Mouse (Mus musculus) liver, adult 2 months (tissue): ENCODE data around the gene Abhd15. TPM values are rescaled to one million over a fixed set of nuclear protein-coding genes. Genes with fewer than 3 reads are reported as not detected.

Source experiments
- DNase-seq: peaks from one replicate; pipeline ENCODE4 v3.0.0-alpha.2; 2011; ENCODE audit warnings: low read depth, low spot score; ENCODE audit errors: extremely low read depth
- H3K27ac ChIP-seq: fragments of 200-500 bp; replicated peaks from 2 replicates; pipeline ENCODE4 v1.5.1; 2012; ENCODE audit warnings: low read depth, mild to moderate bottlenecking, control low read depth, inconsistent platforms, low read length; ENCODE audit not compliant: insufficient read depth
- H3K27me3 ChIP-seq: fragments of 200-500 bp; 2 replicates; pipeline ENCODE4 v1.6.1; 2012; ENCODE audit warnings: mild to moderate bottlenecking, moderate library complexity, low read length, inconsistent platforms; ENCODE audit not compliant: control insufficient read depth, insufficient read depth
- H3K36me3 ChIP-seq: fragments of 200-500 bp; 2 replicates; pipeline ENCODE4 v1.6.1; 2012; ENCODE audit warnings: low read length, inconsistent platforms; ENCODE audit not compliant: control insufficient read depth, insufficient read depth
- H3K4me1 ChIP-seq: fragments of 200-500 bp; 2 replicates; pipeline ENCODE4 v1.6.1; 2011; ENCODE audit warnings: low read length; ENCODE audit not compliant: control insufficient read depth, insufficient read depth
- H3K4me3 ChIP-seq: fragments of 200-500 bp; 2 replicates; pipeline ENCODE4 v1.5.1; 2011; ENCODE audit warnings: low read depth, mild to moderate bottlenecking, control low read depth, low read length, moderate library complexity; ENCODE audit not compliant: insufficient read depth
- H3K79me2 ChIP-seq: fragments of 200-500 bp; 2 replicates; pipeline ENCODE4 v1.6.1; 2012; ENCODE audit warnings: inconsistent platforms, mild to moderate bottlenecking, low read length, moderate library complexity; ENCODE audit not compliant: control insufficient read depth, insufficient read depth
- H3K9ac ChIP-seq: fragments of 200-500 bp; 2 replicates; pipeline ENCODE4 v1.6.1; 2012; ENCODE audit warnings: low read depth, mild to moderate bottlenecking, control low read depth, inconsistent platforms, low read length
- CTCF ChIP-seq: fragments of 200-500 bp; IDR thresholded peaks from 2 replicates; pipeline ENCODE4 v1.5.1; 2011; ENCODE audit warnings: low read depth, low read length, control low read depth
- POLR2A ChIP-seq: fragments of 200-500 bp; IDR thresholded peaks from 2 replicates; pipeline ENCODE4 v1.6.1; 2011; ENCODE audit warnings: low read length, control low read depth; ENCODE audit not compliant: insufficient read depth; ENCODE audit errors: extremely low read depth
- WGBS: fragments of 180-500 bp; shearing (Covaris S2); methylation state at CpG from one replicate; pipeline ENCODE4 v1.1.7; 2018; 5-methylcytosine and 5-hydroxymethylcytosine counted together
- polyA plus RNA-seq: library from polyadenylated mRNA; depleted of rRNA; stranded (reverse); fragments of >200 nt; gene quantifications from 2 replicates; pipeline ENCODE4 v1.2.3, GENCODE M21; 2012
- total RNA-seq: library from RNA; depleted of rRNA; stranded (reverse); fragments of >200 nt; gene quantifications from 2 replicates; pipeline ENCODE4 v1.2.3, GENCODE M21; 2014

The Abhd15 gene
- total and polyA plus RNA-seq, 2 experiments = 32.7 to 43.0 TPM

DNA sequence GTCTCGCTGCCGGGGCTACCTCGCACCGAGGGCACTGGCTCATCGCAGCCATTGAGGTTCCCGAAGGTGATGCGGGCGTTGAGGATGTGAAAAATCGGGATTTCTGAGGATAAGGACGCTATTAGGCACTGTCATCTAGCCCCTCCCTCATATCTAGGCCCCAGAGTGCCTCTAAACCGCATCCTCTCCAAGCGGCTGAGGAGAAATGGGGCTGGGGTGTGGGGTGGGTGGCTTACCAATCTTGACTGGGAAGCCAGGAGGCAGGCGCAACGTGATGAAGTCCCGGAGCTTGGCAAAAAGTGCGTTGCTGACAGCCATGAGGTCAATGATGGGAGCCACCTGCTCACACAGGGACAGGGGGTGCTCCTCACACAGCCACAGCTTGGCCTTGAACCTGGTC is 42.1 kb upstream of the Abhd15 start:
- 95% methylated on average over 16 of the region's 16 CpGs for WGBS
- H3K4me1 ChIP-seq = 0 out of 2 replicates have a peak, but pooled peaks cover 5% of the 10 kb centered on the region
- no peak overlapping the region for H3K9ac ChIP-seq
- DNase-seq = no peak
- TF ChIP-seq POLR2A (no peak), CTCF (no peak)
- no peak overlapping the region for H3K27ac ChIP-seq
- H3K36me3 ChIP-seq = no peaks in the 10 kb centered on the region
- H3K27me3 ChIP-seq = no peaks in the 10 kb centered on the region
- no peak overlapping the region for H3K4me3 ChIP-seq
- H3K79me2 ChIP-seq = no peaks in the 10 kb centered on the region

DNA sequence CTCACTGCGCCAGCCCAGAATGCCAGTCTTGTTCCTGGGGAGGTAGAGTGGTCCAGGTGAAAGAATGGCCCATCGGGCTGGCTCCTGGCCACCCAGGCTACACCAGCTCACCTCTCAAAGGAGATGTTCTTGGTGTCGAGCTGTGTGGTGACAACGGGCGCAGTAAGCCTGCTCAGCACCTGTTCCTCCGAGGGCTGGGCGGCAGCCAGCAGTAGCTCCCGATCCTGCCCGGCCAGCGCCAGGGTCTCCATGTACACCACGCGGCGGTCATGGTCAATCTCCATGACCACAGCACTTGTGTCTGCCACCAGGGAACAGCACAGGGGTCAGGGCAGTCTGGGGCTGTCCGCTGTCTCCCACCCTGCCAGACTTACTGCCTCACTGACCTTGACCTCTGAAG is 38.7 kb upstream of the Abhd15 start:
- WGBS = 97% methylated on average over 14 of the region's 14 CpGs
- TF ChIP-seq POLR2A = no peak
- no peak for TF ChIP-seq CTCF
- H3K79me2 ChIP-seq = no peaks in the 10 kb centered on the region
- H3K27me3 ChIP-seq = no peaks in the 10 kb centered on the region
- DNase-seq = no peak
- H3K4me3 ChIP-seq = no peak overlapping the region
- 0 out of 2 replicates have a peak, but pooled peaks cover 5% of the 10 kb centered on the region for H3K4me1 ChIP-seq
- H3K27ac ChIP-seq = no peak overlapping the region
- no peaks in the 10 kb centered on the region for H3K36me3 ChIP-seq
- no peak overlapping the region for H3K9ac ChIP-seq

DNA sequence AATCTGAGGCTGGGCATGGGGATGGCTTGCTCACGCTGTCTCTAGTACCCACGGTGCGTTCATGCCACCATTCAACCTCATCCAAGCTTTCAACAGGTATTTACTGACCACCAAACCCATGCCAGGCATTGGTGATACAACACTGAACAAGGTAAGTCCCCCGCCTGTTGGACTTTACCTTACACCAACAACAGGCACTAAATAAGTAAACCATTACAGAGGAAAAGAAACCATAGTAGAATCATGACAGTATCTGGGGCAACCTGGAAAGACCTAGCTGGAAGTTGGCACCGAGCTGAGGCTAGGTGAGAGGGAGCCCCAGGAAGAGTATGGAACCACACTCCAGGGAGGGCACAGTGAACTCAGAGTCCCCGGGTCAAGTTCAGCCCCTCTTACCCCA is 38.0 kb upstream of the Abhd15 start:
- Histone ChIP-seq H3K4me3 (no peak overlapping the region), H3K27me3 (no peaks in the 10 kb centered on the region), H3K9ac (no peak overlapping the region), H3K4me1 (0 out of 2 replicates have a peak, but pooled peaks cover 5% of the 10 kb centered on the region), H3K79me2 (no peaks in the 10 kb centered on the region), H3K36me3 (no peaks in the 10 kb centered on the region), H3K27ac (no peak overlapping the region)
- peak; percentile 59 for DNase-seq
- 32% methylated on average over 6 of the region's 6 CpGs for WGBS
- TF ChIP-seq POLR2A (no peak), CTCF (no peak)

DNA sequence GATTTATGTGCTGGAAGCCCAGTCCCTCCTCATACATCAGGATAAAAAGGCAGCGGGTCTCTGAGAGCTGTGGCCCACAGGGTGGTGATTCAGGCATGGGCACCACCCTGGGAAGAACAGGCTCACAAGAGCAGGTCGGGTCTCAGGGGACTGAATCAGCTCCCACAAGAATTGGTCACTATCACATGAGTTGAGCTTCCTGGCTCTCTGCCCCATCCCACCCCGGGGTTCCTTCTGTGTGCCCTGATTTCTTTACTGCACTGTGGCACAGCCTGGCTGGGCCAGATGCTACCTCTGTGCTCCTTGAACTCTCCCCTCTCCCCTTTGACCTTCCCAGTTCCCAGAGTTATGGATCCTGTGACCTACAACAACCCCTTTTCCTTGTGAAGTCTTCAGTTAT is 31.9 kb upstream of the Abhd15 start:
- Histone ChIP-seq H3K4me3 (no peak overlapping the region), H3K9ac (no peak overlapping the region), H3K36me3 (no peaks in the 10 kb centered on the region), H3K4me1 (no peaks in the 10 kb centered on the region), H3K27me3 (no peaks in the 10 kb centered on the region), H3K27ac (no peak overlapping the region), H3K79me2 (0 out of 2 replicates have a peak, but pooled peaks cover 5% of the 10 kb centered on the region)
- TF ChIP-seq CTCF = no peak
- TF ChIP-seq POLR2A = no peak
- DNase-seq = no peak
- 73% methylated on average over 3 of the region's 3 CpGs for WGBS

DNA sequence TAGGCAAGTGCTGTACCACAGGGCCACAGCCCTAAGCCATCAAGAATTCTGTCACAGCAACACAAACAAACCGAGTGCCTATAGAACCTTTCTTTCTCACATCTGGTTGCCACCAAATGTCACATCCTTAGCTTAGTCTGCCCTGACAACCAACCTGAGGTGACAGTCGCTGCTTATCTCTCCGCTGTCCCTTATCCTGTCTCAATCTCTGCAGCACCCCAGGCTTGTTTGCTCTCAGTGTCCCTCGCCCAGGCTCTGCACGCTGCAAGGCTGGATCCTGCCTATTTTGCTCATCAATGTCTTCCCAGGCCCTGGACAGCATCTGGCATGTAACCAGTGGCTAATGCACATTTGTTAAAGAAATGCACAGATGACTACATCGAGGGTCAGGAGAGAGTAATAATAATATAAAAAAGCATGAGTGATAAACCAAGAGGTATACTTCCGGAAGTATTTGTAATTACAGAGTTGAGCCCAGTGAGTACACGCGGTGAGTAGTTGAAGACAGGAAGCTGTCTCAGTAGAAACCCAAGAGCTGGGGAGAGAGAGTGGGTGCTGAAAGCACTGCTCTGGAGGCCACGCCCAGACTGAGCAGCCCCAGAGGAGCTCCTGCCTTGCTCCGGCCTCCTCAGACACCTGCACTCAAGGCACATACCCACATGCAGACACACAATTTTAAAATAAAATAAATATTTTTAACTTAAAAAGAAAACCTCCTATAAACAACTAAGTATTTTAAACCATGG is 31.2 kb upstream of the Abhd15 start:
- no peaks in the 10 kb centered on the region for H3K27me3 ChIP-seq
- H3K4me1 ChIP-seq = no peaks in the 10 kb centered on the region
- no peaks in the 10 kb centered on the region for H3K36me3 ChIP-seq
- no peak overlapping the region for H3K9ac ChIP-seq
- TF ChIP-seq CTCF (no peak), POLR2A (no peak)
- no peak overlapping the region for H3K4me3 ChIP-seq
- no peak for DNase-seq
- H3K79me2 ChIP-seq = 0 out of 2 replicates have a peak, but pooled peaks cover 5% of the 10 kb centered on the region
- 66% methylated on average over 11 of the region's 11 CpGs for WGBS
- H3K27ac ChIP-seq = no peak overlapping the region

DNA sequence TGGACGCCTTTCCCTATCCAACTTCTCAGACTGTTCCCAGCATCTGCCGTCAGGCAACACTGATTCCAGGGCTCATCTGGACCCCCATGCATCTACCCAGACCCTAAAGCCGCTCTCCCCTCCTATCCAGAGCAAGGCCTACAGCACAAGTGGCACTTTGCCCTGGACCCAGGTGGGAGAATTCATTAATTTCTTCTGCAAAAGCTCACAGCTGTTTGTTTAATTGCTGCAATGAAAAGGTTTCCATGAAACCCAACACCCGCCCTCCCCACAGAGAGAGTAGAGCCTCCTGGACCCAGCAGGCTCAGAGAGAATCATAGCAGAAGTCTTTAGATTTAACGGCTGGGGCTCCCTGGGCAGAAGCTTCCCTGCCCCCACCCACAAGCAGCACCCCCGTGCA is 29.7 kb upstream of the Abhd15 start:
- 89% methylated on average over 6 of the region's 6 CpGs for WGBS
- no peak for DNase-seq

More for the DNA sequence above, 29.7 kb upstream of the Abhd15 start:
- H3K27me3 ChIP-seq = no peaks in the 10 kb centered on the region
- no peak overlapping the region for H3K9ac ChIP-seq
- H3K4me1 ChIP-seq = peaks cover 4% of the 10 kb centered on the region; the same call in 1 of the 2 replicates
- H3K4me3 ChIP-seq = no peak overlapping the region
- 0 out of 2 replicates have a peak, but pooled peaks cover 5% of the 10 kb centered on the region for H3K79me2 ChIP-seq
- H3K36me3 ChIP-seq = no peaks in the 10 kb centered on the region
- TF ChIP-seq POLR2A (no peak), CTCF (no peak)
- H3K27ac ChIP-seq = no peak overlapping the region
